Mouse (Mus musculus) hindbrain, embryonic 14.5 days (tissue): ENCODE data around the gene Syne2. TPM values are rescaled to one million over a fixed set of nuclear protein-coding genes. Genes with fewer than 3 reads are reported as not detected.
"Not testable (repeated sequence)": the region's sequence is repeated elsewhere in the genome, so short reads cannot be mapped to it uniquely, and the experiment has no call there.

Source experiments
- ATAC-seq: fragments of 200-750 bp; cut with Nextera tagmentation; 2 replicates; pipeline ENCODE4 v1.8.0; 2017; ENCODE audit warnings: moderate number of reproducible peaks, mild to moderate bottlenecking, moderate TSS enrichment, moderate library complexity; ENCODE audit not compliant: low FRiP score
- DNase-seq: peaks from one replicate; pipeline ENCODE4 v3.0.0-alpha.2; 2015; ENCODE audit warnings: low spot score
- H3K27ac ChIP-seq: fragments of 300-500 bp; sonication (generic); 2 replicates; pipeline ENCODE4 v1.5.1; 2014; ENCODE audit warnings: mild to moderate bottlenecking, moderate library complexity
- H3K27me3 ChIP-seq: fragments of 300-500 bp; sonication (generic); 2 replicates; pipeline ENCODE4 v1.6.1; 2014; ENCODE audit warnings: mild to moderate bottlenecking, low read length, mixed read lengths; ENCODE audit not compliant: control insufficient read depth, insufficient read depth
- H3K36me3 ChIP-seq: fragments of 300-500 bp; sonication (generic); replicated peaks from 2 replicates; pipeline ENCODE4 v1.6.1; 2014; ENCODE audit not compliant: control insufficient read depth, insufficient read depth
- H3K4me1 ChIP-seq: fragments of 300-500 bp; sonication (generic); replicated peaks from 2 replicates; pipeline ENCODE4 v1.6.1; 2014; ENCODE audit warnings: antibody characterized with exemption, low read length, mixed read lengths; ENCODE audit not compliant: control insufficient read depth, insufficient read depth
- H3K4me2 ChIP-seq: fragments of 300-500 bp; sonication (generic); replicated peaks from 2 replicates; pipeline ENCODE4 v1.6.1; 2014; ENCODE audit warnings: mild to moderate bottlenecking, moderate library complexity
- H3K4me3 ChIP-seq: fragments of 300-500 bp; sonication (generic); replicated peaks from 2 replicates; pipeline ENCODE4 v1.5.1; 2014; ENCODE audit warnings: mild to moderate bottlenecking, low read length
- H3K9ac ChIP-seq: fragments of 300-500 bp; sonication (generic); 2 replicates; pipeline ENCODE4 v1.6.1; 2014
- H3K9me3 ChIP-seq: fragments of 300-500 bp; sonication (generic); 2 replicates; pipeline ENCODE4 v1.6.1; 2016; ENCODE audit warnings: low read length; ENCODE audit not compliant: control insufficient read depth
- WGBS: fragments of 180-500 bp; shearing (Covaris S2); extraction: QIAGEN DNeasy Blood & Tissue Kit; methylation state at CpG from one replicate; pipeline ENCODE4 v1.1.7; 2014; 5-methylcytosine and 5-hydroxymethylcytosine counted together
- microRNA-seq: library from miRNA; unstranded; fragments of <30 nt; microRNA quantifications from one replicate; pipeline ENCODE4, GENCODE M21; 2016
- polyA plus RNA-seq: library from polyadenylated mRNA; unstranded; fragments of >200 nt; fragmentation: Nextera tagmentation; extraction: Ambion mirVana; gene quantifications from 2 replicates; pipeline ENCODE4 v1.2.1, GENCODE M21; 2014

The Syne2 gene
- polyA plus RNA-seq, 1 experiment from 2014 or later: 52.6 TPM

DNA sequence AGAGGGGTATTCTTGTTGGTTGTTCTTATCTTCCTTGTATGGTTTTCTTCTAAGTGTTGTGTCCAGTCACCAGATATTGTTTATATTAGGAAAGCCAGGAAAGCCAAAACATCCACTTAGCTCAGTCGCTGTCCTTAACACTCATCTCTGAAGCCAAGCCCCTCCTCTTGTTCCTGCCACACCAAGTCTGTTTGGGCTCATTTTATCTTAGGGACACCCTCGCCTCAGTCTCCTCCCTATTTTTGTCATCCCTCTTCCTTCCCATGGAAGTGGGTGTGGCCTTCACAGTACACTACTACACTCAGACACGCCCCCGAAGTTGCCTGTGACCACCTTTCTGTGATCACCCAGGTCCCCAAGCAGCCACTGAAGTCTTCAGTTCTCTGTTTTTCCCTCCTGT lies 314.7 kb downstream of the Syne2 start:
- H3K4me2 ChIP-seq: no peak overlapping the region
- no peaks in the 10 kb centered on the region; the same call in 1 of the 2 replicates for H3K4me1 ChIP-seq
- ATAC-seq: no peak
- H3K27ac ChIP-seq: no peak overlapping the region
- no peak overlapping the region for H3K9ac ChIP-seq
- WGBS: 85% methylated on average over 4 of the region's 4 CpGs
- no peaks in the 10 kb centered on the region for H3K9me3 ChIP-seq
- DNase-seq: no peak
- H3K36me3 ChIP-seq: no peaks in the 10 kb centered on the region
- H3K27me3 ChIP-seq: no peaks in the 10 kb centered on the region
- H3K4me3 ChIP-seq: no peak overlapping the region

DNA sequence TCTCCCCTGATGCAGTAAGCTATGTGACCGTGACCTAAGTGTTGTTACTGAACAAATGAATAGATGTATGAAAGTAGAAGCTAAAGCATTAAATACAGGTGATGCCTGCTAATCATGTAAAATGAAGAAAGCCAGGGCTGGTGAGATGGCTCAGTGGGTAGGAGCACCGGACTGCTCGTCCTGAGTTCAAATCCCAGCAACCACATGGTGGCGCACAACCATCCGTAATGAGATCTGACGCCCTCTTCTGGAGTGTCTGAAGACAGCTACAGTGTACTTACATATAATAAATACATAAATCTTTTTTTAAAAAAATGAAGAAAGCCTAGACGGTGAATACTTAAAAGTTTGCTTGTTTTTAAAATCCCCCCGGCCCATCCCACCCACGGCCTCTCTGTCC lies 315.1 kb downstream of the Syne2 start:
- not testable (repeated sequence) for H3K36me3 ChIP-seq, ATAC-seq, H3K4me1 ChIP-seq, DNase-seq, H3K27ac ChIP-seq, H3K4me2 ChIP-seq, H3K9ac ChIP-seq, H3K9me3 ChIP-seq, H3K27me3 ChIP-seq, H3K4me3 ChIP-seq
- 88% methylated on average over 9 of the region's 9 CpGs for WGBS

DNA sequence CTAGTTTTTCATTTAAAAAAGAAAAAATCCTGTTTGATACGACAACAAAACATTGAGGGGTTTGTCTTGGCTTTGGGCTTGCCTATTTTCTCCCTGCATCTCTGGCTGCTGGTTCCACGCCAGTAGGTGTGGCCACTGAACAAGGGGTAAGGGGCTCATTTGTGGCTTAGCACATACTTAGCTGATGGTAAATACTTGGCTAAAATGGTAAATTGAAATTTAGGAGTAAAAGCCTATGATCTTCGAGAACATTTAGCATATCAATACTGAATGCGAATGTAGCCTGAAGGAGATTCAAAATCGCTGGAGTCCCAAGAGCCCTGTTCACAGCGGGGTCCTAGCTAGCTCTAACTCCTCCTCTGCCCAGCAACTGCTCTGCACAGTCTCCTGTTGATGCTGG lies 318.8 kb downstream of the Syne2 start:
- Histone ChIP-seq H3K9ac (no peak overlapping the region), H3K4me1 (no peaks in the 10 kb centered on the region; the same call in 1 of the 2 replicates), H3K27me3 (no peaks in the 10 kb centered on the region), H3K4me2 (no peak overlapping the region), H3K4me3 (no peak overlapping the region), H3K36me3 (no peaks in the 10 kb centered on the region), H3K9me3 (no peaks in the 10 kb centered on the region), H3K27ac (no peak overlapping the region)
- ATAC-seq (no peak), DNase-seq (no peak)
- WGBS: 39% methylated on average over 6 of the region's 6 CpGs

DNA sequence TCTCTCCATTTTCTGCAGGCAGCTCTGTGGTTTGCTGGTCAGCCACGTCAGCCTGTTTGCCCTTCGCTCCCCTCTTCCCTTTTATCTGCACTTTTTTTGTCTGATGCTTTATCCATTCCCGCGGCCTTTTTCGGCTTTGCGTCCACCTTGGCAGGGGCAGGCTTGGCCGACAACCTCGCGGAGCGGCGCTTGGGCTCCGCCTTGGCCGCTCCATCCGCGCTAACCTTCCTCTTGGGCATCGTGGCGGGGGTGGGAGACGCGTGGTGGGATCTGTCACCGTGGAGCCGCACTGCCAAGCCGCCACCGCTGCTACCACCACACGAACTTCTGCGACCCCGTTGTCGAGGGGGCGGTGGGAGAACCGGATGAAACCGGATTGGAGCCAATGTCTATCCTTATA lies 334.5 kb downstream of the Syne2 start:
- H3K27ac ChIP-seq, H3K4me1 ChIP-seq, H3K9me3 ChIP-seq, DNase-seq, H3K36me3 ChIP-seq, ATAC-seq, H3K27me3 ChIP-seq: not testable (repeated sequence)
- Histone ChIP-seq H3K4me2 (peak overlapping the region; percentile 63), H3K9ac (peak overlapping the region; percentile 50), H3K4me3 (peak overlapping the region; percentile 31)
- 18% methylated on average over 30 of the region's 30 CpGs for WGBS

Small RNA genes within 50 kb of the gene (microRNA-seq; reads per million reads assigned to microRNA genes)
- gene Mir5101: 4.5 reads per million, percentile 20 among the genes with 10 or more reads in this experiment

Other genes starting within 250 kb of the Syne2 start
- gene Ppp2r5e, start 221.9 kb upstream of the Syne2 start, polyA plus RNA-seq: 25.6 and 27.1 TPM in 2 replicates
- gene Wdr89, start 148.6 kb upstream of the Syne2 start, polyA plus RNA-seq: 5.4 and 5.9 TPM in 2 replicates
- gene Sgpp1, start 82.4 kb upstream of the Syne2 start, polyA plus RNA-seq: 16.6 and 21.0 TPM in 2 replicates